Mouse (Mus musculus) forebrain, postnatal 0 days (tissue): ENCODE data around the gene Elob. TPM values are rescaled to one million over a fixed set of nuclear protein-coding genes. Genes with fewer than 3 reads are reported as not detected.
A peak's percentile ranks its signal among the peaks of the same experiment; 100 is the strongest.

Source experiments
- ATAC-seq: fragments of 200-750 bp; cut with Nextera tagmentation; 2 replicates; pipeline ENCODE4 v1.8.0; 2017; ENCODE audit warnings: mild to moderate bottlenecking, moderate library complexity
- DNase-seq: peaks from one replicate; pipeline ENCODE4 v3.0.0-alpha.2; 2015
- H3K27ac ChIP-seq: fragments of 300-500 bp; sonication (generic); 2 replicates; pipeline ENCODE4 v1.5.1; 2014; ENCODE audit warnings: low read depth, mild to moderate bottlenecking, antibody characterized with exemption, low read length, moderate library complexity, mixed read lengths
- H3K27me3 ChIP-seq: fragments of 300-500 bp; sonication (generic); 2 replicates; pipeline ENCODE4 v1.6.1; 2014; ENCODE audit warnings: mild to moderate bottlenecking, low read length, mixed read lengths; ENCODE audit not compliant: insufficient read depth
- H3K36me3 ChIP-seq: fragments of 300-500 bp; sonication (generic); 2 replicates; pipeline ENCODE4 v1.6.1; 2014; ENCODE audit warnings: mild to moderate bottlenecking, moderate library complexity; ENCODE audit not compliant: insufficient read depth
- H3K4me1 ChIP-seq: fragments of 300-500 bp; sonication (generic); 2 replicates; pipeline ENCODE4 v1.6.1; 2014; ENCODE audit warnings: antibody characterized with exemption; ENCODE audit not compliant: insufficient read depth
- H3K4me2 ChIP-seq: fragments of 300-500 bp; sonication (generic); 2 replicates; pipeline ENCODE4 v1.6.1; 2014; ENCODE audit warnings: low read depth, mild to moderate bottlenecking, moderate library complexity
- H3K4me3 ChIP-seq: fragments of 300-500 bp; sonication (generic); 2 replicates; pipeline ENCODE4 v1.5.1; 2014; ENCODE audit warnings: low read depth, low read length, mixed read lengths
- H3K9ac ChIP-seq: fragments of 300-500 bp; sonication (generic); 2 replicates; pipeline ENCODE4 v1.6.1; 2014; ENCODE audit warnings: mild to moderate bottlenecking
- H3K9me3 ChIP-seq: fragments of 300-500 bp; sonication (generic); 2 replicates; pipeline ENCODE4 v1.6.1; 2016; ENCODE audit warnings: low read length
- CTCF ChIP-seq: sonication (generic); IDR thresholded peaks from 2 replicates; pipeline ENCODE4 v1.5.1; 2016; ENCODE audit warnings: antibody characterized with exemption, control low read depth, low read depth
- WGBS: fragments of 180-500 bp; shearing (Covaris S2); extraction: QIAGEN DNeasy Blood & Tissue Kit; methylation state at CpG from one replicate; pipeline ENCODE4 v1.1.7; 2014; 5-methylcytosine and 5-hydroxymethylcytosine counted together
- polyA plus RNA-seq: library from polyadenylated mRNA; unstranded; fragments of >200 nt; fragmentation: Nextera tagmentation; extraction: Ambion mirVana; gene quantifications from 2 replicates; pipeline ENCODE4 v1.2.1, GENCODE M21; 2015
- total RNA-seq: library from RNA; depleted of rRNA; stranded (reverse); fragments of >200 nt; gene quantifications from 2 replicates; pipeline ENCODE4 v1.2.3, GENCODE M21; 2014

The Elob gene
- total and polyA plus RNA-seq, 2 experiments from 2014 or later, result 1,394 to 1,488 TPM

- H3K27ac ChIP-seq, result no peak overlapping the region
- H3K4me3 ChIP-seq, result no peak overlapping the region
- whole genome bisulfite sequencing, result 88% methylated on average over 2 of the region's 2 CpGs
- no peaks in the 10 kb centered on the region for H3K9me3 ChIP-seq
- H3K9ac ChIP-seq, result no peak overlapping the region
- ATAC-seq, result no peak
- no peak for DNase-seq
- no peaks in the 10 kb centered on the region for H3K36me3 ChIP-seq
- H3K4me1 ChIP-seq, result no peaks in the 10 kb centered on the region
- H3K4me2 ChIP-seq, result no peak overlapping the region
- no peak for TF ChIP-seq CTCF
- no peaks in the 10 kb centered on the region for H3K27me3 ChIP-seq
Measured at GRCm38 (mm10) chr17:23857913-23858312, 29.0 kb upstream of the Elob start.

GRCm38 (mm10) chr17:23857193-23857592 is 28.3 kb upstream of the Elob start:
- Histone ChIP-seq H3K4me2 (no peak overlapping the region), H3K4me3 (no peak overlapping the region), H3K36me3 (no peaks in the 10 kb centered on the region), H3K9ac (no peak overlapping the region), H3K27ac (no peak overlapping the region), H3K27me3 (no peaks in the 10 kb centered on the region), H3K4me1 (no peaks in the 10 kb centered on the region), H3K9me3 (no peaks in the 10 kb centered on the region)
- no peak for TF ChIP-seq CTCF
- DNase-seq (no peak), ATAC-seq (no peak)
- 84% methylated on average over 6 of the region's 6 CpGs for WGBS

GRCm38 (mm10) chr17:23854229-23854765 is 25.4 kb upstream of the Elob start:
- DNase-seq (no peak), ATAC-seq (no peak)
- Histone ChIP-seq H3K36me3 (no peaks in the 10 kb centered on the region), H3K9ac (no peak overlapping the region), H3K4me2 (no peak overlapping the region), H3K27ac (no peak overlapping the region), H3K4me3 (no peak overlapping the region), H3K27me3 (no peaks in the 10 kb centered on the region), H3K4me1 (no peaks in the 10 kb centered on the region), H3K9me3 (no peaks in the 10 kb centered on the region)
- 88% methylated on average over 10 of the region's 10 CpGs for WGBS
- TF ChIP-seq CTCF, result no peak

GRCm38 (mm10) chr17:23853292-23853691 is 24.4 kb upstream of the Elob start:
- peak; percentile 57 for TF ChIP-seq CTCF
- H3K9ac ChIP-seq, result no peak overlapping the region
- DNase-seq (peak; percentile 32), ATAC-seq (no peak)
- H3K27ac ChIP-seq, result no peak overlapping the region
- H3K4me2 ChIP-seq, result no peak overlapping the region
- WGBS, result 28% methylated on average over 5 of the region's 5 CpGs
- no peaks in the 10 kb centered on the region for H3K9me3 ChIP-seq
- H3K4me3 ChIP-seq, result no peak overlapping the region
- H3K27me3 ChIP-seq, result no peaks in the 10 kb centered on the region
- no peaks in the 10 kb centered on the region for H3K4me1 ChIP-seq
- no peaks in the 10 kb centered on the region for H3K36me3 ChIP-seq

GRCm38 (mm10) chr17:23850853-23851749 is 22.2 kb upstream of the Elob start:
- H3K4me1 ChIP-seq, result no peaks in the 10 kb centered on the region
- WGBS, result 57% methylated on average over 18 of the region's 19 CpGs
- no peak overlapping the region for H3K27ac ChIP-seq
- no peak overlapping the region for H3K4me3 ChIP-seq
- H3K27me3 ChIP-seq, result no peaks in the 10 kb centered on the region
- no peak overlapping the region; the same call in 1 of the 2 replicates for H3K9ac ChIP-seq
- ATAC-seq, result peak; percentile 87
- peak; percentile 79 for TF ChIP-seq CTCF
- H3K9me3 ChIP-seq, result no peaks in the 10 kb centered on the region
- no peak overlapping the region for H3K4me2 ChIP-seq
- peak; percentile 85 for DNase-seq
- H3K36me3 ChIP-seq, result no peaks in the 10 kb centered on the region

GRCm38 (mm10) chr17:23850028-23850427 is 21.1 kb upstream of the Elob start:
- peak; percentile 32; the same call in 1 of the 2 replicates for TF ChIP-seq CTCF
- no peak for ATAC-seq
- no peaks in the 10 kb centered on the region for H3K27me3 ChIP-seq

DNA sequence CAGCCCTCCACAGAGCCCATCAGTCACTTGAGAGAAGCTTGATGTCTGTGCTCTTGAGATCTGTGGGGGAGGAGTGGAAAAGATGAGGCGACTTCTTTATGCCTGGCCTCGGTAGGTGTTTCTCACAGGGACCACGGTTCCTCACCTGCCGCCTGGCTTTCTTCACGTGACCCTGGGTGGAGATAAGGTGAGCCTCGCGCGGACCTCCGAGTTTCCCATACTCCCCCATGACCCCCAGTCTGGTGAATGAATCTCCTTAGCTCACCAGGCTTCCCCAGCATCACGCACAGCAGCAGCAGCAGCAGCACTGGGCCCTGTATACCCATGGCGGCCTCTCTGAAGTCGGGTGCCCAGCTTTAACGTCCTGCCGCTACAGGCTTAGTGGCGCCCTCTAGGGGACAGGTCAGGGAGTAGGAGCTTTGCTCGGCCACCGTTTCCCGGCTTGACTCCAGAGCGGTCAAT is 14.9 kb upstream of the Elob start, which contains the start of the genes Prss32 and Prss41:
Prss32 (plus strand) TSS at position 44 of the 462 bp plus-strand sequence.
Prss41 (minus strand) TSS at position 361 of the 462 bp plus-strand sequence.
- Histone ChIP-seq H3K9me3 (no peaks in the 10 kb centered on the region), H3K4me3 (no peak within 1 kb of the TSS), H3K27ac (no peak within 1 kb of the TSS), H3K9ac (no peak within 1 kb of the TSS), H3K4me2 (no peak within 1 kb of the TSS), H3K4me1 (no peaks in the 10 kb centered on the region), H3K36me3 (no peaks in the 10 kb centered on the region), H3K27me3 (no peaks in the 10 kb centered on the region)
- peak; percentile 24 for DNase-seq
- peak; percentile 45 for ATAC-seq
- 13% methylated on average over 19 of the region's 19 CpGs for WGBS
- peak; percentile 52 for TF ChIP-seq CTCF

More at GRCm38 (mm10) chr17:23850028-23850427, 21.1 kb upstream of the Elob start:
- H3K9me3 ChIP-seq, result no peaks in the 10 kb centered on the region
- DNase-seq, result no peak
- H3K36me3 ChIP-seq, result no peaks in the 10 kb centered on the region
- H3K9ac ChIP-seq, result no peak overlapping the region
- no peaks in the 10 kb centered on the region for H3K4me1 ChIP-seq
- H3K4me3 ChIP-seq, result no peak overlapping the region
- H3K27ac ChIP-seq, result no peak overlapping the region
- no peak overlapping the region for H3K4me2 ChIP-seq
- WGBS, result 70% methylated on average over 2 of the region's 2 CpGs
